ENCODE assay signal across 8 mouse cellular contexts in the genomic region with DNA sequence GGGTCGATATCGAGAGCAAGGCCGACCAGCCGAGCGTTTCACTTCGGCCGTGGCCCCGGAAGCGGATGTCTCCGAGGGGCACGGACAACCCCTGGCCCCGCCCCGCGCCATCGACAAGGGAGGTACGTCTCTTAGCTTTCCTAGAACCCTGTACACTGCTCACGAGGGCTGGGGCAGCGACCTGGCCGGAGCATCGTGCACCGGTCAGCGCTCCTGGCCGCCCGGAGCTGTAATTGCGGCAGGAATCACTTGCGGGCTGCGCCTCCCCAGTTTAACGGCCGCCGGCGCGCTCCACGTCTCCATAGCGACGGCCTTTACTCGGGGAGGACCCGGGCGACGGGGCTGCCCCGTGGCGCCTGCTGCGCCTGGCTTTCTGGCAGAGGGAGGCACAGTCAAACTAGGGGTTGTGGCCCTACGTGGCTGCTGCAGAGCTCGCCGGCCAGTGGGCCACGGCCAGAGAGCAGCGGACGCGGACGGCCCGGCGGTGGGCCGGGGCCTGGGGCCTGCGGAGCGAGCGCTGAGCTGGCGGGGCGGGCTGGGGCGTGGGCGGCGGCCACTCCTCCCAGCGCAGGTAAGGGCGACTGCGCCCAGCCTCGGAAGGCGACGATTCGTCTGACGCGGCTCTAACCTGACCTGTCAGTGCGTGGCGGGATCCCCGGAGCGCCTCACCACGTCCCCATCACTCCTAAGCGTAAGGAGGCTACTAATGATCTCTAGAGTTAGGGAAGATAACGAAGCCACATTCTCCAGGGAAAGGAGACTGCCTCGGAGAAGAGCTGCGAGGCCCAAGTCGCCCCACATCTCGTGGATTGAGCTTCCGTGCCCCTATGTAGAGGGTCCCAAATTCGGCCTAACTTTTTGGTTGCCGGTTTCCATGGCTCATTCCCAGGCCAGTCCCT. TPM values are rescaled to one million over a fixed set of nuclear protein-coding genes. Genes with fewer than 3 reads are reported as not detected.
DNase-seq lines count a peak whose midpoint lies in the region; ATAC-seq and TF ChIP-seq lines count a peak whose summit lies in the region.

A gene (plus strand): TSS at position 94 of the 899 bp plus-strand sequence.
A gene (minus strand): TSS at position 366 of the 899 bp plus-strand sequence.

- peak within 1 kb of the TSS; percentile 93 for H3K9ac ChIP-seq in hindbrain, postnatal 0 days (replicated peaks; ENCODE audit: low read length)

- intact Hi-C loops in left cerebral cortex, adult 2 months (cut with DNase I): loop anchor here (1.0 to 2.0 kb wide), 2 partner anchors 18 to 51 kb away; a partner anchor contains a TSS

- ATAC-seq in hindbrain, postnatal 0 days: peak; percentile 95

- peak; percentile 89 for DNase-seq in ZHBTc4 (ENCODE audit: low read depth, low spot score)
- DNase-seq in gastrocnemius, adult 8-10 months (ENCODE audit: low spot score in 2 of 2): peak; percentile 70 to 74
- DNase-seq in hindbrain, postnatal 0 days (ENCODE audit: low spot score): peak; percentile 87
- DNase-seq in left cerebral cortex, adult 2 months (ENCODE audit: extremely low spot score in 1 of 2, low spot score in 2 of 2): peak; percentile 84 to 86
- DNase-seq in retina, postnatal 7 days (ENCODE audit: low read depth, low spot score): peak; percentile 65
- DNase-seq in urinary bladder, adult 18-20 months (ENCODE audit: low spot score in 2 of 2): peak; percentile 79 to 97

- no peaks in the 10 kb centered on the region for H3K27me3 ChIP-seq in hindbrain, postnatal 0 days (ENCODE audit: insufficient read depth, low read length)

- peak within 1 kb of the TSS; percentile 78 for H3K4me3 ChIP-seq in cortical plate, adult 2 months (ENCODE audit: insufficient read depth, low read length)
- H3K4me3 ChIP-seq in hindbrain, postnatal 0 days (ENCODE audit: low read length): peak within 1 kb of the TSS; percentile 95
- H3K4me3 ChIP-seq in left cerebral cortex, adult 2 months: peak within 1 kb of the TSS; percentile 72
- peak within 1 kb of the TSS; percentile 97 for H3K4me3 ChIP-seq in macrophage (ENCODE audit: inconsistent target)

- WGBS in hindbrain, postnatal 0 days: under 1% methylated on average over 83 of the region's 84 CpGs
- under 1% methylated on average over 83 of the region's 84 CpGs for WGBS in macrophage (ENCODE audit: missing documents)

- H3K36me3 ChIP-seq in hindbrain, postnatal 0 days (ENCODE audit: insufficient read depth, low read length): peaks cover 5% of the 10 kb centered on the region; the same call in 1 of the 2 replicates
- H3K36me3 ChIP-seq in macrophage (ENCODE audit: inconsistent target): no peaks in the 10 kb centered on the region; the same call in 1 of the 2 replicates

- peaks cover 21% of the 10 kb centered on the region for H3K79me2 ChIP-seq in macrophage (ENCODE audit: inconsistent target)

- peak within 1 kb of the TSS; percentile 91 for H3K27ac ChIP-seq in cortical plate, adult 2 months (ENCODE audit: insufficient read depth, low read length)
- H3K27ac ChIP-seq in hindbrain, postnatal 0 days: peak within 1 kb of the TSS; percentile 96
- H3K27ac ChIP-seq in left cerebral cortex, adult 2 months: peak within 1 kb of the TSS; percentile 98
- peak within 1 kb of the TSS; percentile 70 for H3K27ac ChIP-seq in macrophage

- no peaks in the 10 kb centered on the region for H3K4me1 ChIP-seq in cortical plate, adult 2 months (ENCODE audit: control insufficient read depth, insufficient read depth, low read length)
- H3K4me1 ChIP-seq in hindbrain, postnatal 0 days (ENCODE audit: insufficient read depth, low read length): peaks cover 4% of the 10 kb centered on the region

- H3K4me2 ChIP-seq in hindbrain, postnatal 0 days (ENCODE audit: low read depth, low read length): peak within 1 kb of the TSS; percentile 69

- peak; percentile 79 for TF ChIP-seq POLR2A in cortical plate, adult 2 months (IDR thresholded peaks at IDR 0.05; ENCODE audit: extremely low read depth, insufficient read depth, low read length)

- no peak for TF ChIP-seq CTCF in cortical plate, adult 2 months (IDR thresholded peaks at IDR 0.05; ENCODE audit: extremely low read depth, insufficient read depth, low read length)
- no peak for TF ChIP-seq CTCF in hindbrain, postnatal 0 days (IDR thresholded peaks at IDR 0.05; ENCODE audit: low read depth)
- no peak for TF ChIP-seq CTCF in left cerebral cortex, adult 2 months (IDR thresholded peaks at IDR 0.05)

- no peaks in the 10 kb centered on the region for H3K9me3 ChIP-seq in hindbrain, postnatal 0 days (ENCODE audit: low read length)

RNA-seq across cellular contexts. Expression of the first gene that starts in this region (rescaled TPM):
- polyA plus RNA-seq in cortical plate, adult 2 months (2012; rRNA removed): 93.9 and 94.9 TPM in 2 replicates
- total RNA-seq in gastrocnemius, adult 8-10 months (2022): 10 to 100 TPM; 10.6 to 12.5 (median 11.8) TPM
- 34.2 and 42.1 TPM in 2 replicates for total RNA-seq in hindbrain, postnatal 0 days (2014; rRNA removed)
- 43.2 and 47.3 TPM in 2 replicates for polyA plus RNA-seq in hindbrain, postnatal 0 days (2015; fragmentation: Nextera tagmentation; extraction: Ambion mirVana)
- total RNA-seq in left cerebral cortex, adult 2 months (2021): 10 to 100 TPM; 42.1 to 44.3 TPM
- 10 to 100 TPM; 42.3 to 95.3 (median 64.0) TPM for total RNA-seq in macrophage (2018; cell fraction: chromatin; rRNA removed)
- total RNA-seq in macrophage (2018; cell fraction: cytosol; rRNA removed): 10 to 100 TPM; 15.7 to 33.1 (median 21.5) TPM
- 100 to 1,000 TPM in 1 of 26 experiments, 10 to 100 TPM in 25; 41.3 to 102 (median 59.5) TPM for total RNA-seq in macrophage (2018; cell fraction: nucleus; rRNA removed)
- 25.5 to 38.1 TPM (median 30.8 TPM) in 3 replicates for polyA plus RNA-seq in macrophage (2018)

RNA-seq across cellular contexts. Expression of the second gene that starts in this region (rescaled TPM):
- polyA plus RNA-seq in cortical plate, adult 2 months (2012; rRNA removed): 251 and 272 TPM in 2 replicates
- total RNA-seq in gastrocnemius, adult 8-10 months (2022): 100 to 1,000 TPM; 121 to 132 (median 130) TPM
- 226 and 285 TPM in 2 replicates for total RNA-seq in hindbrain, postnatal 0 days (2014; rRNA removed)
- polyA plus RNA-seq in hindbrain, postnatal 0 days (2015; fragmentation: Nextera tagmentation; extraction: Ambion mirVana): 426 and 442 TPM in 2 replicates
- 100 to 1,000 TPM; 137 to 156 TPM for total RNA-seq in left cerebral cortex, adult 2 months (2021)
- total RNA-seq in macrophage (2018; cell fraction: chromatin; rRNA removed): 10 to 100 TPM in 22 of 26 experiments, 1 to 10 TPM in 4; 7.4 to 46.0 (median 17.0) TPM
- total RNA-seq in macrophage (2018; cell fraction: cytosol; rRNA removed): 100 to 1,000 TPM; 208 to 300 (median 243) TPM
- 100 to 1,000 TPM in 1 of 26 experiments, 10 to 100 TPM in 25; 28.6 to 104 (median 62.5) TPM for total RNA-seq in macrophage (2018; cell fraction: nucleus; rRNA removed)
- polyA plus RNA-seq in macrophage (2018): 227 to 384 TPM (median 331 TPM) in 3 replicates

Comparison
In these comparisons a context has a peak if more than half of its experiments do, and no peak if none do; other contexts are left out.
1. Peak in every context shown above with its lines: DNase-seq, ATAC-seq, H3K4me3 ChIP-seq and H3K27ac ChIP-seq.